12 mouse cellular contexts compared by ENCODE assay signal in the genomic region with DNA sequence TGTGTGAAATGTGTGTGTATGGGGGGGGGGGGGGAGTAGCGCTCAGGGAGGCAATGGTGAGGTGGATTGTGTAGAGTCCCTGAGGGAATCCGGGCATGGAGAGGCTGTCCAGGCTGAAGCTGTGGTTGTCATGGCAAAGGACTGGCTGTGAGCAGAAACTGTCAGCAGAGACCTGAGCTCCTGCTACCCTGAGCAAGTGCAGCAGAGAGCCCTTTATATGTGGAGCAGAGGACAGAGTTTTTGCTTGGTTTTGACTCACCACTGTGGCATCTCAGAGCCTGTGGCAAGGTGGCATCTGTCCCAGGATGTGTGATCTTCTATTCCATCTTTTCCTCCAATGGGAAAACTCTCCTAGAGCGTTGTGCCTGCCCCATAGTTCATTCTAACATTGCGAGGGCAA.
"Had no signal": no experiment of that assay in that cellular context is flagged by ENCODE, and none has a peak within 500 bp of the region (broad histone marks: within the 10 kb centered on the region; RNA-seq: fewer than 3 reads in every experiment).

No protein-coding gene starts in this region.

- H3K4me3 ChIP-seq: limb, embryonic 13.5 days; liver, embryonic 15.5 days; stomach, embryonic 15.5 days had no signal

- DNase-seq: kidney, adult 18-20 months; kidney, postnatal 10 days; left cerebral cortex, postnatal 4 days; lung, adult 2 months; lung, postnatal 36 days; right cerebral cortex, postnatal 14 days; thymus, adult 2 months; thymus, postnatal 36 days had no signal

- ATAC-seq: lung, postnatal 0 days had no signal

- H3K9me3 ChIP-seq: limb, embryonic 13.5 days; liver, embryonic 15.5 days; stomach, embryonic 15.5 days had no signal

- H3K9ac ChIP-seq: limb, embryonic 13.5 days; liver, embryonic 15.5 days; stomach, embryonic 15.5 days had no signal

- H3K36me3 ChIP-seq: limb, embryonic 13.5 days; liver, embryonic 15.5 days; stomach, embryonic 15.5 days had no signal

- H3K27me3 ChIP-seq: limb, embryonic 13.5 days; liver, embryonic 15.5 days; stomach, embryonic 15.5 days had no signal

- H3K4me2 ChIP-seq: limb, embryonic 13.5 days; liver, embryonic 15.5 days; stomach, embryonic 15.5 days had no signal

- H3K27ac ChIP-seq: limb, embryonic 13.5 days; liver, embryonic 15.5 days; stomach, embryonic 15.5 days had no signal
